Mouse (Mus musculus) urinary bladder, postnatal 14 days (tissue): ENCODE measurements at regions not wholly inside any gene's neighbourhood (a gene's known extent, or its start where the extent isn't known, plus 50 kb on each side); places are given as distances from the start of the nearest gene placed in this dataset.
A peak's percentile ranks its signal among the peaks of the same experiment; 100 is the strongest.

Source experiments
- DNase-seq: peaks from one replicate; pipeline ENCODE4 v3.0.0; 2021; ENCODE audit warnings: low spot score

- DNase-seq: no peak
Measured at GRCm38 (mm10) chr13:107944831-107945230, 99.4 kb upstream of the Smim15 start.

- DNase-seq: no peak
Measured at GRCm38 (mm10) chr13:107942979-107943378, 101.3 kb upstream of the Smim15 start.

GRCm38 (mm10) chr13:107942297-107942962 is 101.8 kb upstream of the Smim15 start:
- no peak for DNase-seq

GRCm38 (mm10) chr13:107939916-107940646 is 104.2 kb upstream of the Smim15 start:
- DNase-seq: no peak

- DNase-seq: no peak
Measured at GRCm38 (mm10) chr13:107935611-107936010, 108.6 kb upstream of the Smim15 start.

DNA sequence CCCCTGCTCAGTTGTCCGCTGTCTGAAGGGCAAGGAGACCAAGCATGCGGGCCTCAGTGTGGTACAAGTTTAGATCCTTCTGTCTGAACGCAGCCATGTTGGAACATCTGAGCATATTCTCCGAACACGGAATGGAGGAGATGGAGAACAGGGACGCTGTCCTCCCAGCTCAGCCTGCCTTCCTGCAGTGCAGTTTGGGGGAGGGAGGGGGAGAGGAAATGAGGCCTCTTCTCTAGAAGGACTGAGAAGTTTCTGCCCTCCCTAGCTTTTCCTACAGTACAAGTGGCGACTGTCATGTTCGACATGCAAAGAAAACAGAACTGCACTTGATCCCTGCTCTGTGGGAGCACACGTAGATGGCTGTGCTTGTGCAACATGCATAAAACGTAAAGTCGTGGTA is 109.6 kb upstream of the Smim15 start:
- no peak for DNase-seq

- no peak for DNase-seq
Measured at GRCm38 (mm10) chr13:107933598-107934571, 110.4 kb upstream of the Smim15 start.

DNA sequence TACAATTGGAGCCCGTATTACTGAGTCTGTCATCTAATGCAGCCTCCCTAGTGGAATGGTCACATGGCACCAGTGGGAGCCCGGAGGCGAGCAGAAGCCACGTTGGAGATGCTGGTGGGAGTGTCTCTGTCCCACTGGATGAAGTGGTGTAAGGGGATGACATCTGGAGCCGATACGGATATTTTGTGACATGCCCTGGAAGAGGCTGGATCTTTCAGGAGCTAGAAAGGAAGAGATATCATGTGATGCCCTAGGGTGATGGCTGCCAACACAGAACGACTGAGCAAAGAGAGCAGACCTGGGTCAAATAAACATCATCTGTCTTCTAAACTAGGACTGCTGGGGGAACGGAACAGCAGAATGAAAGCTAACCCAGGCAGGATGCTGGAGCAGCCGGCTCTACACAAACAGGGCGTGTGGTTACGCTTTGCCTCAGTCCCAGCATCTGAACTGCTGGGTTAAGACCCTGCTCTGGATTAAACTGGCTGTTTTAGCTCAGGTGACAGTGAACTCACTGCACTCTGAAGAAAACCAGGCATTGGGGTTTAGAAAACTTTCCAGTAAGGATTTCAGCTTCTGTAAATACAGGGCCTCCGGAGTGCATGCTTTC is 111.7 kb upstream of the Smim15 start:
- no peak for DNase-seq

GRCm38 (mm10) chr13:107931216-107931615 is 113.0 kb upstream of the Smim15 start:
- DNase-seq: no peak

DNA sequence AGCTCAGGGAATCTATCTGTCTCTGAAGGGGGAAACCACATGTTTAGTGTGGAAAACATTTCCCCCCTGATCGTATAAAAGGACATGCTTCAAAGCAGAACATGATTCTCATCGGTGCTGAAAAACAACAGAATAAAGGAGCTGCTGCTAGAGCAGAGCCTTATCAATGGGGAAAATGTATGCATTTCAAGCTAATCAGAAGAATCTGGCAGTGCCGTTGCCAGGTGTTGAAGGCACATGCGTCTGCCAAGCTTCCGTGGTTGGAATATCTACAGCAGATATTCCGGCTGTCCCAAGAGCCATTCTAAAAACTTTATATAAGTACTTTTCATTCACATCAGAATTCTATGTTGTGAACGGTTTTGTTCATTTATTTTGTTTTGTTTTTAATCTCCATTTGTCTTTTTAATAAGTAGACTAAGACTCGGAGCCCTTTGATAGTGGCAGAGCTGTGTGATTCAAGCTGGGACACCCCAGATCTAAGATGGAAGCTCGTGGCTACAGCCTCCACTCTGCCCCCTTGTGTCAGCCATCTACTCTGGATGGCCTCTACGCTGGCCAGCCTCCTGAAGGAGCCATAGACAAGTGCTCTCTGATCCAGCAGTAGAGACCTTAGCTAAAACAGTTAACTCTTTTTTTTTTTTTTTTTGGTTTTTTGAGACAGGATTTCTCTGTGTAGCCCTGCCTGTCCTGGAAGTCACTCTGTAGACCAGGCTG is 116.6 kb upstream of the Smim15 start:
- no peak for DNase-seq

GRCm38 (mm10) chr13:107925470-107925869 is 118.8 kb upstream of the Smim15 start:
- DNase-seq: peak; percentile 34

- peak; percentile 49 for DNase-seq
Measured at GRCm38 (mm10) chr13:107923129-107924114, 120.8 kb upstream of the Smim15 start.

DNA sequence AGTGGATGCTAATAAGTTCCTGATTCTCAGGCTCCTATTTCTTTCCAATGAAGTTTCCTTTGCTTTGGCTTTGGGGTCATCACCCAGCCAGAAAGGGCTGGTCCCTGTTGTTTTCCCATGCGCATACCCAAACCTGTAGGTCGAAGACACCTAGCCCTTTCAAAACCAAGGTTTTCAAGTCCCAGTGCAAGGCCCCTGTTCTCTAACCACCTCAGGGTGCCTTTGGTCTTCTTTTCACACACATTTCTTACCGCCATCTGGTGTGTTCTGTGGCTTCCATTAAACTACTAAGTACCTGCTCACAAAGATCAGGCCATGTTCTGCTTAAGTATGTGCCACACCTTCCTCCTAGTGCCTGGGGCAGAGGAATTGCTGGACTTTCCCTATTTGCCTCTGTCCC is 124.8 kb upstream of the Smim15 start:
- DNase-seq: no peak

DNA sequence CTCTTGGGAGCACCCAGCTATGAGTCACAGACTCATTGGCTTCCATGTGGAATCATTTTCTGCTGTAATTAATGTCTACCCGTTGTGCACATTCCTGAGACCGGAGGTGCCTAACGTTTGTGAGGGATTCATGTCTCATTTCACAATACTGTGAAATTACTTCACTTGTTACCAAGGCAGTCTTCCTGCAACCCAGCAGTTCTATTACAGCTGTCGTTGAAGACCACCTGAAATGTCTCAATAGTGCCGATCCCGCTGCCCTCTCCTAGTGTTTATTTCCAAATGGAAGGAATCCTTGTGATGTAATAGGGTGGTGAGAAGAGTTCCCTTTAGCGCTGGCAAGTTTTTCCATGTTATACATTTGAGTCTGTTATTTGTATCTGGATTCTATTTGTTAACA is 125.8 kb upstream of the Smim15 start:
- DNase-seq: no peak

- no peak for DNase-seq
Measured at GRCm38 (mm10) chr13:107918065-107918464, 126.2 kb upstream of the Smim15 start.

- DNase-seq: no peak
Measured at GRCm38 (mm10) chr13:107917564-107917963, 126.7 kb upstream of the Smim15 start.

GRCm38 (mm10) chr13:107910125-107910524 is 134.1 kb upstream of the Smim15 start:
- no peak for DNase-seq

DNA sequence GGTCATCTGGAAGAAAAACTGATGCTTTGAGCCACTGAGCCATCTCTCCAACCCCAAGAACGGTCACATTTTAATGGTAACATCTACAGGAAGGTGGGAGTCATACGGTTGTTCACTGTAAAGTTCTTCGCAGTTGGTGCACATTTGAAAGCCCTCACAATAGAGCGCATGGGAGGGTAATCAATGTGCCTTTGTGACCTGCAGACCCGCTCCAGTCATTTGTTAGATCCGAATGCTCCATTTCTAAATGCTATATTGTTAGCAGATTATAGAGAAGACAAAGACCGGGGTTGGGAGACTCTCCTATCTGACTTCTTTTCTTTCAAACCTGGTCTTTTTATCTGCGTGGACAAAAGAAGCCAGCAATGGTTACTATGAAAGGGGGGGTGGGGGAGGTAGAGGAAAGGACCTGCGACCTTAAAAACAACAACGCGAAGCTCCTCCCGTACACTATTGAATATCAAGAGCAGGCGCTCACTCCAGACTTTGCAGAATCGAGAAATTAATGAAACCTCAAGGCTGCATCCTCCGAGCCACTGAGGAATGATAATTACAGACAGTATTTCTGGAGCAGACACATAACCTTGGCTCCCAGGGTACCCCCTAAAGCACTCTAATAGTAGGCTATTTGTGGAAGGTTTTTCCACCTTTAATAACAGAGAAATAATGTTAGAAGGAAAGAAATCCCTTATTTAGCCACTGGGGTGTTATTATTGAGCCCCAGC is 134.7 kb upstream of the Smim15 start:
- no peak for DNase-seq

GRCm38 (mm10) chr13:107907966-107908365 is 136.3 kb upstream of the Smim15 start:
- DNase-seq: no peak

- no peak for DNase-seq
Measured at GRCm38 (mm10) chr13:107904851-107905250, 139.4 kb upstream of the Smim15 start.
